Mouse (Mus musculus) bone marrow, adult 2 months (tissue): Measurements from ENCODE around the gene Vnn1. TPM values are rescaled to one million over a fixed set of nuclear protein-coding genes. Genes with fewer than 3 reads are reported as not detected.

Experiments used
- H3K27ac ChIP-seq: fragments of 200-500 bp; 2 replicates; pipeline ENCODE4 v1.5.1; 2012; ENCODE audit warnings: low read depth, mild to moderate bottlenecking, control low read depth, inconsistent platforms, low read length; ENCODE audit not compliant: control insufficient read depth, poor library complexity, insufficient read depth
- H3K4me1 ChIP-seq: fragments of 200-500 bp; 2 replicates; pipeline ENCODE4 v1.6.1; 2011; ENCODE audit warnings: low read length; ENCODE audit not compliant: control insufficient read depth, insufficient read depth
- H3K4me3 ChIP-seq: fragments of 200-500 bp; replicated peaks from 2 replicates; pipeline ENCODE3; 2011; ENCODE audit warnings: mild to moderate bottlenecking, low read depth, low read length, control low read depth; ENCODE audit not compliant: control insufficient read depth
- CTCF ChIP-seq: fragments of 200-500 bp; IDR thresholded peaks from 2 replicates; pipeline ENCODE4 v1.5.1; 2011; ENCODE audit warnings: low read length, control low read depth; ENCODE audit not compliant: control insufficient read depth, insufficient read depth
- POLR2A ChIP-seq: fragments of 200-500 bp; IDR thresholded peaks from 2 replicates; pipeline ENCODE4 v1.6.1; 2011; ENCODE audit warnings: low read depth, mild to moderate bottlenecking, control low read depth, low read length, borderline replicate concordance; ENCODE audit not compliant: control insufficient read depth
- WGBS: fragments of 180-500 bp; shearing (Covaris S2); methylation state at CpG from one replicate; pipeline ENCODE4 v1.1.7; 2018; 5-methylcytosine and 5-hydroxymethylcytosine counted together
- polyA plus RNA-seq: library from polyadenylated mRNA; stranded (reverse); fragments of >200 nt; gene quantifications from 2 replicates; pipeline ENCODE4 v1.2.4, GENCODE M21; 2011; ENCODE audit warnings: low replicate concordance; ENCODE audit not compliant: missing spikeins, insufficient read depth, insufficient read length

Vnn1 gene
- polyA plus RNA-seq, 1 experiment: not detected

GRCm38 (mm10) chr10:23892987-23893386, 1.5 kb upstream of the Vnn1 start:
- Histone ChIP-seq H3K4me1 (no peaks in the 10 kb centered on the region), H3K27ac (no peak overlapping the region), H3K4me3 (no peak overlapping the region)
- 64% methylated on average over 1 of the region's 1 CpGs for WGBS
- no peak for TF ChIP-seq POLR2A
- TF ChIP-seq CTCF: no peak

GRCm38 (mm10) chr10:23895376-23895775, 888 bp downstream of the Vnn1 start:
- Histone ChIP-seq H3K4me1 (no peaks in the 10 kb centered on the region), H3K4me3 (no peak overlapping the region), H3K27ac (no peak overlapping the region)
- TF ChIP-seq CTCF (no peak), POLR2A (no peak)
- WGBS: 41% methylated on average over 7 of the region's 7 CpGs

- Histone ChIP-seq H3K27ac (no peak overlapping the region), H3K4me3 (no peak overlapping the region), H3K4me1 (no peaks in the 10 kb centered on the region)
- WGBS: 89% methylated on average over 3 of the region's 3 CpGs
- TF ChIP-seq POLR2A (no peak), CTCF (no peak)
Measured at GRCm38 (mm10) chr10:23901119-23901518, 6.6 kb downstream of the Vnn1 start.

DNA sequence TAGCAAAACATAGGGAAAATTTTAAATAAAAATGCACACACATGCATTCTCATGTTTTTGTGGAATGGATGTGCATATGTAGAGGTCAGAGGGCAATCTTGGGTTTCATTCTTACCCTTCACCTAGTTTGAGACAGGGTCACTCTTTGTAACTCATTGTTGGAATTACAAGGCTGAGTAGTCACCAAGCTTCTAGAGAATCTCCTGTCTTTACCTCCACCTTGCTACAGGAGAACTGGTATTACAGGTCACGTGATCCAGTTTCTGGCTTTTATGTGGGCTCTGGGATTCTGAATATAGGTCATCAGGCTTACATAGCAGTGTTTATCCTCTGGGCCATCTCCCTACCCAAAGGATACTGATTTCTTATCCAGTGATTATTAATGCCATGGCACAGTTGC, 11.2 kb downstream of the Vnn1 start:
- TF ChIP-seq CTCF (no peak), POLR2A (no peak)
- 84% methylated on average over 1 of the region's 1 CpGs for WGBS
- no peak overlapping the region for H3K27ac ChIP-seq
- no peak overlapping the region for H3K4me3 ChIP-seq
- H3K4me1 ChIP-seq: no peaks in the 10 kb centered on the region

DNA sequence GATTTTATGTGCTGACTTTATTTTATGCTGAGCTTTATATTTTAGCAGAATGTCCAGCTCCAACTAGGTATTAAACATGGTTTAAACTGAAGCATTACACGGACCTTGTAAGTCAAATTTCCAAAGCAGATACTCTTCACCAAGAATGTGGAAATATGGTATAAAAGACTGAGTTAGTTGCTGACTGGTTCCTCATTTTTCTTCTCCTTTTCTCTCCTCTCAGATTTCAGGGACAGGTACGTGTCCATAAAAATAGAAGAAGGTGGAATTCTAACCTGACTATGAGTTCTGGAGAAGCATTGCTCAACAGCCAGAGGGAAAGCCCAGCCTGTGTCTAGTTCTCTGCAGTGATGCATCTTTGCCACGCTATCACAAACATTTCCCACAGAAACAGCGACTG, 25.6 kb downstream of the Vnn1 start, which contains the start of gene Taar1:
Gene Taar1 (plus strand): TSS at position 301 of the 400 bp plus-strand sequence.
- TF ChIP-seq CTCF (no peak), POLR2A (no peak)
- 75% methylated on average over 4 of the region's 4 CpGs for WGBS

DNA sequence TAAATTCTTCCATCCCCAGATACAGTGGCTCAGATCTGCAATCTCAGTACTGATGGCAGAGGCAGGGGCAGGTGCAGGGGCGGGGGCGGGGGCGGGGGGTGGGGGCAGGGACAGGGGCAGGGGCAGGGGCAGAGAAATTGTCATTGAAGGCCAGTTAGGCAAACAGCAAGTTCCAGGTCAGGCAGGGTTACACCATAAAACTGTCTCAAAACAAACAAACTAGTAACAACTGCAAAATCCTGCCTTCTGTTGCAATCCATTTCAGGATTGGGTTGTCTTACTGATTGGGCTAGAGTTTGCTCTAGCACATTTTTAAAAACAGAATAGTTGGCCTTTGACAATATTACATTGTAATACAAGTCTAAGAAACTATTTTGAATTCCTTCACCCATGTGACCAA, 28.0 kb downstream of the Vnn1 start:
- no peak overlapping the region for H3K4me3 ChIP-seq
- H3K27ac ChIP-seq: no peak overlapping the region
- TF ChIP-seq POLR2A (no peak), CTCF (no peak)
- H3K4me1 ChIP-seq: no peaks in the 10 kb centered on the region
- WGBS: 81% methylated on average over 3 of the region's 3 CpGs

More for the DNA sequence above, 25.6 kb downstream of the Vnn1 start, which contains the start of gene Taar1:
- no peak within 1 kb of the TSS for H3K4me3 ChIP-seq
- no peak within 1 kb of the TSS for H3K27ac ChIP-seq
- H3K4me1 ChIP-seq: no peaks in the 10 kb centered on the region

DNA sequence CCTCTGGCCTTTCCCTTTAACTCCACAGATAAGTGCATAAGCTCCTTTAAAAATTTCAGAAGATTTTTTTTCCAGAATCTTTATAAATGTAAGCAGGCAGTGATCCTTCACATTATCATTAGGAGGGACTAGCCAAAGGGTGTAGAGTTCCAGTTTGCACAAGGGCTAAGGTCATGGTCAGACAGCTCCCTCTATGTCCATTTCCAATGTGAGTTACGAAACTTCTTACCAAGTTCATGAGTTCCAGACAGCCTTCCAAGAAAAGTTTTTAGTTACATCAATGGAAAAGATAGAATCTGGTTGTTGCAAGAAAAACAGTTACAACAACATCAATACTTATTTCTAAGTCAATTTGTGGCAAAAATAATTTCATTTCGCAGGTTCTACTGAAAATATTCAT, 29.5 kb downstream of the Vnn1 start:
- H3K4me3 ChIP-seq: no peak overlapping the region
- H3K4me1 ChIP-seq: no peaks in the 10 kb centered on the region
- H3K27ac ChIP-seq: no peak overlapping the region
- no peak for TF ChIP-seq POLR2A
- TF ChIP-seq CTCF: no peak
- WGBS: 72% methylated on average over 2 of the region's 2 CpGs

GRCm38 (mm10) chr10:23937613-23938012, 43.1 kb downstream of the Vnn1 start:
- no peak overlapping the region for H3K4me3 ChIP-seq
- H3K4me1 ChIP-seq: no peaks in the 10 kb centered on the region
- 43% methylated on average over 4 of the region's 4 CpGs for WGBS
- H3K27ac ChIP-seq: no peak overlapping the region
- TF ChIP-seq CTCF: no peak
- no peak for TF ChIP-seq POLR2A

- H3K4me1 ChIP-seq: no peaks in the 10 kb centered on the region
- TF ChIP-seq CTCF (no peak), POLR2A (no peak)
- no peak within 1 kb of the TSS for H3K27ac ChIP-seq
- H3K4me3 ChIP-seq: no peak within 1 kb of the TSS
- 81% methylated on average over 6 of the region's 6 CpGs for WGBS
Measured at GRCm38 (mm10) chr10:23938312-23938711, 43.8 kb downstream of the Vnn1 start, which contains the start of gene Taar2. Taar2 (plus strand) TSS chr10:23938572.

DNA sequence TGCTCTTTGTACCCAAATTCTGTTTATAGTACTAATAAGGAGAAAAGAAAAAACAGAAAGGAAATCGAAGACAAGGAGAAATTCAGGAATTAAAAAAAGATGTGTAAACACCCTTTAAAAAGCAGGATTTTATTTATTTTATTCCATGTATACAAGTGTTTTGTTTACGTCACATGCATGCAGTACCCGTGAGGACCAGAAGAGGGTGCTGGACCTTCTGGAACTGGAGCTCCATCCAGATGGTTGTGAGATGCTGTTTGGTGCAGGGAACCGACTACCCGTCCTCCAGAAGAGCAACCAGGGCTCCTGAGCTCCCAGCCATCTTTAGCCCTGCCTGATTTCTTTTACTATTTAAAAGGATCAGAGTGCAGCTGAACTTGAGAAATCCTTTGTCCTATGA, 48.0 kb downstream of the Vnn1 start:
- H3K4me3 ChIP-seq: no peak overlapping the region
- no peak overlapping the region for H3K27ac ChIP-seq
- 70% methylated on average over 5 of the region's 5 CpGs for WGBS
- H3K4me1 ChIP-seq: no peaks in the 10 kb centered on the region
- no peak for TF ChIP-seq POLR2A
- TF ChIP-seq CTCF: peak; percentile 49
